ENCODE assay signal across 7 mouse cellular contexts in genomic region chr13:72625236-72625950, GRCm38 (mm10). TPM values are rescaled to one million over a fixed set of nuclear protein-coding genes. Genes with fewer than 3 reads are reported as not detected.
DNase-seq lines count a peak whose midpoint lies in the region; ATAC-seq and TF ChIP-seq lines count a peak whose summit lies in the region.

No protein-coding gene starts in this region.

- H3K4me3 ChIP-seq in ES-Bruce4 (ENCODE audit: low read depth, low read length) = no peak overlapping the region
- peak overlapping the region; percentile 29 for H3K4me3 ChIP-seq in hindbrain, embryonic 15.5 days
- H3K4me3 ChIP-seq in lung, embryonic 16.5 days (ENCODE audit: low read length) = peak overlapping the region; percentile 51
- peak overlapping the region; percentile 43 for H3K4me3 ChIP-seq in stomach, embryonic 16.5 days (replicated peaks; ENCODE audit: low read length)
- H3K4me3 ChIP-seq in left cerebral cortex, adult 2 months = no peak overlapping the region

- no peaks in the 10 kb centered on the region for H3K36me3 ChIP-seq in ES-Bruce4 (ENCODE audit: control insufficient read depth, insufficient read depth, low read length, poor library complexity, severe bottlenecking)
- H3K36me3 ChIP-seq in hindbrain, embryonic 15.5 days = no peaks in the 10 kb centered on the region
- H3K36me3 ChIP-seq in lung, embryonic 16.5 days (ENCODE audit: control insufficient read depth, insufficient read depth, low read length) = no peaks in the 10 kb centered on the region
- no peaks in the 10 kb centered on the region for H3K36me3 ChIP-seq in stomach, embryonic 16.5 days (ENCODE audit: control insufficient read depth, insufficient read depth, low read length)

- H3K27ac ChIP-seq in ES-Bruce4 (ENCODE audit: insufficient read depth, low read length) = no peak overlapping the region
- no peak overlapping the region for H3K27ac ChIP-seq in hindbrain, embryonic 15.5 days (replicated peaks)
- H3K27ac ChIP-seq in lung, embryonic 16.5 days (ENCODE audit: low read length) = peak overlapping the region; percentile 39; the same call in 1 of the 2 replicates
- H3K27ac ChIP-seq in stomach, embryonic 16.5 days (ENCODE audit: low read length) = no peak overlapping the region
- no peak overlapping the region for H3K27ac ChIP-seq in left cerebral cortex, adult 2 months

- peaks cover 14% of the 10 kb centered on the region for H3K27me3 ChIP-seq in ES-Bruce4 (ENCODE audit: control insufficient read depth, insufficient read depth, low read length, poor library complexity, severe bottlenecking)
- peaks cover 45% of the 10 kb centered on the region for H3K27me3 ChIP-seq in hindbrain, embryonic 15.5 days
- peaks cover 79% of the 10 kb centered on the region for H3K27me3 ChIP-seq in lung, embryonic 16.5 days (ENCODE audit: control insufficient read depth, insufficient read depth, low read depth, low read length)
- H3K27me3 ChIP-seq in stomach, embryonic 16.5 days (ENCODE audit: control insufficient read depth, insufficient read depth, low read length) = peaks cover 87% of the 10 kb centered on the region

- 12% methylated on average over 28 of the region's 28 CpGs for WGBS in hindbrain, embryonic 15.5 days
- 5% methylated on average over 28 of the region's 28 CpGs for WGBS in lung, embryonic 16.5 days
- WGBS in stomach, embryonic 16.5 days = 11% methylated on average over 28 of the region's 28 CpGs

- no peak for TF ChIP-seq POLR2A in ES-Bruce4 (IDR thresholded peaks at IDR 0.05; ENCODE audit: insufficient read depth, low read length)

- intact Hi-C loops in left cerebral cortex, postnatal 10 days (cut with DNase I) = loop anchor here (5.0 to 10.0 kb wide), 4 partner anchors 271 to 1521 kb away; partner anchors contain the start of gene Irx1
- intact Hi-C loops in left cerebral cortex, adult 2 months (cut with DNase I) = loop anchor here (2.0 to 10.0 kb wide), 3 partner anchors 328 to 1521 kb away; no protein-coding TSS in a partner anchor

- no peak for ATAC-seq in hindbrain, embryonic 15.5 days (ENCODE audit: low FRiP score, low read depth)
- no peak for ATAC-seq in lung, embryonic 16.5 days (ENCODE audit: low read depth)
- no peak for ATAC-seq in stomach, embryonic 16.5 days (ENCODE audit: insufficient read depth, low FRiP score)

- H3K4me1 ChIP-seq in ES-Bruce4 (ENCODE audit: control insufficient read depth, insufficient read depth, low read length) = peaks cover 1% of the 10 kb centered on the region
- H3K4me1 ChIP-seq in hindbrain, embryonic 15.5 days (replicated peaks) = peaks cover 35% of the 10 kb centered on the region
- no peaks in the 10 kb centered on the region for H3K4me1 ChIP-seq in lung, embryonic 16.5 days (replicated peaks; ENCODE audit: control insufficient read depth, insufficient read depth, low read length)
- peaks cover 14% of the 10 kb centered on the region for H3K4me1 ChIP-seq in stomach, embryonic 16.5 days (ENCODE audit: control insufficient read depth, insufficient read depth, low read length)

- TF ChIP-seq CTCF in ES-Bruce4 (IDR thresholded peaks at IDR 0.05; ENCODE audit: low read depth, low read length) = peak; percentile 48
- no peak for TF ChIP-seq CTCF in left cerebral cortex, adult 2 months (IDR thresholded peaks at IDR 0.05)

- peak overlapping the region; percentile 77 for H3K4me2 ChIP-seq in hindbrain, embryonic 15.5 days
- peak overlapping the region; percentile 81 for H3K4me2 ChIP-seq in lung, embryonic 16.5 days (ENCODE audit: low read depth, low read length)
- peak overlapping the region; percentile 58 for H3K4me2 ChIP-seq in stomach, embryonic 16.5 days (ENCODE audit: low read depth, low read length)

- H3K9me3 ChIP-seq in ES-Bruce4 (replicated peaks; ENCODE audit: control insufficient read depth, insufficient read depth, low read length, poor library complexity, severe bottlenecking) = no peaks in the 10 kb centered on the region
- H3K9me3 ChIP-seq in hindbrain, embryonic 15.5 days = no peaks in the 10 kb centered on the region
- H3K9me3 ChIP-seq in lung, embryonic 16.5 days (ENCODE audit: control insufficient read depth, low read length) = no peaks in the 10 kb centered on the region
- H3K9me3 ChIP-seq in stomach, embryonic 16.5 days (replicated peaks; ENCODE audit: control insufficient read depth, low read length) = no peaks in the 10 kb centered on the region

- peak; percentile 67 for DNase-seq in adipocyte (ENCODE audit: low spot score)
- no peak for DNase-seq in left cerebral cortex, postnatal 10 days (ENCODE audit: extremely low spot score in 1 of 2, low spot score in 2 of 2)
- DNase-seq in left cerebral cortex, adult 2 months (ENCODE audit: extremely low spot score in 1 of 2, low spot score in 2 of 2) = no peak

- no peak for TF ChIP-seq EP300 in ES-Bruce4 (IDR thresholded peaks at IDR 0.05; ENCODE audit: insufficient read depth, low read depth, low read length)

- no peak overlapping the region for H3K9ac ChIP-seq in ES-Bruce4 (ENCODE audit: low read depth, poor library complexity, severe bottlenecking)
- H3K9ac ChIP-seq in hindbrain, embryonic 15.5 days = no peak overlapping the region
- H3K9ac ChIP-seq in lung, embryonic 16.5 days (ENCODE audit: low read length) = peak overlapping the region; percentile 58
- no peak overlapping the region for H3K9ac ChIP-seq in stomach, embryonic 16.5 days (ENCODE audit: low read length)

RNA-seq across cellular contexts. Expression of gene Irx2, which starts 3.2 kb away (rescaled TPM):
- 7.3 and 7.4 TPM in 2 replicates for polyA plus RNA-seq in ES-Bruce4 (2011; ENCODE audit: insufficient read depth, insufficient read length, low read depth, missing spikeins)
- polyA plus RNA-seq in hindbrain, embryonic 15.5 days (2015; fragmentation: Nextera tagmentation; extraction: Ambion mirVana) = 34.6 and 37.3 TPM in 2 replicates
- 14.9 and 17.3 TPM in 2 replicates for polyA plus RNA-seq in lung, embryonic 16.5 days (2015; fragmentation: Nextera tagmentation; extraction: Ambion mirVana)
- polyA plus RNA-seq in stomach, embryonic 16.5 days (2015; fragmentation: Nextera tagmentation; extraction: Ambion mirVana) = 1.1 and 1.8 TPM in 2 replicates
- under 1 TPM; 0.12 to 0.17 TPM for total RNA-seq in left cerebral cortex, postnatal 10 days (2021)
- total RNA-seq in left cerebral cortex, adult 2 months (2021) = not detected

Comparison
In these comparisons a context has a peak if more than half of its experiments do, and no peak if none do; other contexts are left out.
1. H3K4me3 ChIP-seq: peak in hindbrain, embryonic 15.5 days (single experiment), lung, embryonic 16.5 days (single experiment) and stomach, embryonic 16.5 days (single experiment); none in ES-Bruce4 (single experiment) and left cerebral cortex, adult 2 months (single experiment).
2. Peak in every context shown above with its lines, with median percentiles within 50 percentile points of each other: H3K4me2 ChIP-seq.